Mouse (Mus musculus) left cerebral cortex, postnatal 25 days (tissue): Measurements from ENCODE around the gene Gm14434. TPM values are rescaled to one million over a fixed set of nuclear protein-coding genes. Genes with fewer than 3 reads are reported as not detected.
"Not testable (repeated sequence)": the region's sequence is repeated elsewhere in the genome, so short reads cannot be mapped to it uniquely, and the experiment has no call there.

ENCODE experiments used
- DNase-seq, 2 experiments: peaks; one replicate each; pipeline ENCODE4 v3.0.0; 2022; ENCODE audit warnings: low spot score in 2 of 2, mixed read lengths in 1 of 2
- intact Hi-C: fragments of 180-260 bp; cut with DNase I; formaldehyde crosslinking; loops from one replicate; pipeline ENCODE4 v1.15.1; 2025
- total RNA-seq, 2 experiments: library from RNA; stranded (reverse); gene quantifications; 2 replicates each; pipeline ENCODE4 v1.2.3; 2021

Gm14434 gene
- not detected for total RNA-seq

DNA sequence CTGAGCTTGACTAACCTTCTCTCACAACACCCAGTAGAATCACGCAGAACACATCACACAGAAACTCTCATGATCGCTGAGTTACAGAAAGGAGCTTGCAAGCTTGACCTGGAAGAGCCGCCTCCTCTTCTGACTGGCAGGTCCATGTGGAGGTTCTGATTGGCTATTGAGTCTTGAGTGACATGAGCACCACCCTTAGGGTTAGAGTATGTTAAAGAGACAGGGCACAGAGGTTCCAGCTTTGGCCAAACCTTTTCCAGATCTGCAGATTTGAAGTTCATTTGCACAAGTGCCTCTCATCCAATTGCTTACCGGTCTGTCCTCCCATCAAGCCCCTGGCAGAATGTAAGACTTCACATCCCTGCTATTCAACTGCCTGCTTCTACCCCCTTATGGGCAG, at the start of gene Gm14434:
Gm14434 (minus strand) TSS at position 101 of the 400 bp plus-strand sequence.
- intact Hi-C loops, DNase-seq: not testable (repeated sequence)

DNA sequence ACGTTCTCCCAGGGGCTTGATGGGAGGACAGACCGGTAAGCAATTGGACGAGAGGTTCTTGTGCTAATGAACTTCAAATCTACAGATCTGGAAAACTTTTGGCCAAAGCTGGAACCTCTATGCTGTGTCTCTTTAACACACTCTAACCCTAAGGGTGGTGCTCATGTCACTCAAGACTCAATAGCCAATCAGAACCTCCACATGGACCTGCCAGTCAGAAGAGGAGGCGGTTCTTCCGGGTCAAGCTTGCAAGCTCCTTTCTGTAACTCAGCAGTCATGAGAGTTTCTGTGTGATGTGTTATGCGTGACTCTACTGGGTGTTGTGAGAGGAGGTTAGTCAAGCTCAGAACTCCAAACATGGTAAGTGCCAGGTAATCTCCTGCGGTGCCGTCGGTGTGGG, 34.2 kb upstream of the Gm14434 start, which contains the start of gene Zfp967:
Zfp967 (plus strand) TSS at position 301 of the 400 bp plus-strand sequence.
- intact Hi-C loops, DNase-seq: not testable (repeated sequence)

DNA sequence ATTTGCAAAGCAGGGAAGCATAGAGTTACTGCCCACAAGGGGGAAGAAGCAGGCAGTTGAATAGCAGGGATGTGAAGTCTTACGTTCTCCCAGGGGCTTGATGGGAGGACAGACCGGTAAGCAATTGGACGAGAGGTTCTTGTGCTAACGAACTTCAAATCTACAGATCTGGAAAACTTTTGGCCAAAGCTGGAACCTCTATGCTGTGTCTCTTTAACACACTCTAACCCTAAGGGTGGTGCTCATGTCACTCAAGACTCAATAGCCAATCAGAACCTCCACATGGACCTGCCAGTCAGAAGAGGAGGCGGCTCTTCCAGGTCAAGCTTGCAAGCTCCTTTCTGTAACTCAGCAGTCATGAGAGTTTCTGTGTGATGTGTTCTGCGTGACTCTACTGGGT, 63.3 kb downstream of the Gm14434 start, which contains the start of gene Gm14435:
Gm14435 (plus strand) TSS at position 301 of the 400 bp plus-strand sequence.
- DNase-seq, intact Hi-C loops: not testable (repeated sequence)

Other genes with a start within 250 kb of the Gm14434 start
- not detected for gene Gm11009, start 167.3 kb downstream of the Gm14434 start, total RNA-seq
- gene Gm14435, start 63.2 kb downstream of the Gm14434 start, total RNA-seq = 10 to 100 TPM; 11.7 to 13.0 TPM
- not detected for gene Zfp967, start 34.3 kb upstream of the Gm14434 start, total RNA-seq
- 1 to 10 TPM; 4.8 to 7.9 TPM for gene Gm14308, start 149.6 kb upstream of the Gm14434 start, total RNA-seq
- gene Zfp973, start 183.7 kb upstream of the Gm14434 start, total RNA-seq = 10 to 100 TPM; 10.8 to 13.4 TPM
- gene Gm14305, start 221.5 kb upstream of the Gm14434 start, total RNA-seq = 10 to 100 TPM; 30.3 to 31.0 TPM